Mouse (Mus musculus) cerebellum, adult 11 months (tissue): ENCODE measurements around the gene Acsm3.

ENCODE experiments used
- DNase-seq: peaks from one replicate; pipeline ENCODE4 v3.0.0; 2022

The Acsm3 gene

GRCm38 (mm10) chr7:119800488-119800887 is 39.8 kb downstream of the Acsm3 start:
- no peak for DNase-seq

- DNase-seq, result no peak
Observed at GRCm38 (mm10) chr7:119800991-119801390, 40.3 kb downstream of the Acsm3 start.

GRCm38 (mm10) chr7:119807396-119807795 is 46.7 kb downstream of the Acsm3 start:
- no peak for DNase-seq

GRCm38 (mm10) chr7:119808723-119809122 is 48.0 kb downstream of the Acsm3 start:
- no peak for DNase-seq

GRCm38 (mm10) chr7:119835371-119835770 is 74.6 kb downstream of the Acsm3 start:
- no peak for DNase-seq

- DNase-seq, result no peak
Observed at GRCm38 (mm10) chr7:119835996-119836777, 75.5 kb downstream of the Acsm3 start.
